Mouse (Mus musculus): ENCODE measurements around the gene Dctn1.
A peak's percentile ranks its signal among the peaks of the same experiment; 100 is the strongest.

Dctn1 gene

DNA sequence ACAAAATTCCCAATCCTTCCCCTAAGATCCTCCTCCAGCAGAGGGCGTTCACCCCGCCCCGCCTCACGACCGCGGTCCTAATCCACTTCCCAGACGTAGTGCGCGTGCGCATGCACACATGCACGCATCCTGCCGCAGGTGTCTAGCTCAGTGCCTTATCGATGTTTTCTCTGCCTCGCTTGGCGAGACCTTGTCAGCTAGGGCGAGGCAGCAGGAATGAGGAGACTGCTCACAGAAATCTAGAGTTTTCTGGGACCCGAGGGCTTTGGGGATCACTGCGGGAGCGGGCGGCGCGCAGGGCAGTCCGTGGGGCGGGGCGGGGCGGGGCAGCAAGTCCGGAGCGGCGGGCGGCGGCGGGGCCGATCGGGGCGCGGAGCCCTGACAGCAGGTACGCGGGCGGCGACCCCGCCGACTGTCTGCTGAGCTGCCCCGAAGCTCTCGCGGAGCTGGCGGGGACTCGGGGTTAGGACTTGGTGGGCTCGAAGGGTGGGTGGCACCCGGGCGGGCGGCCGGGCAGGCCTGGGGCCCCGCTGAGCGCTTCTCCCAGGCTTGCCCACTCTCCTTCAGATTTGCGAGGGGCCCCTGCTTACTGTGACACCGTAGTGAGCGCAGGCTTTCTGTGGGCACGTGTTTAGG is at the start of gene Dctn1:
TSS of gene Dctn1 (plus strand) at position 314 of the 636 bp plus-strand sequence.
- peak; percentile 95 for DNase-seq (ENCODE audit: low read depth)

DNA sequence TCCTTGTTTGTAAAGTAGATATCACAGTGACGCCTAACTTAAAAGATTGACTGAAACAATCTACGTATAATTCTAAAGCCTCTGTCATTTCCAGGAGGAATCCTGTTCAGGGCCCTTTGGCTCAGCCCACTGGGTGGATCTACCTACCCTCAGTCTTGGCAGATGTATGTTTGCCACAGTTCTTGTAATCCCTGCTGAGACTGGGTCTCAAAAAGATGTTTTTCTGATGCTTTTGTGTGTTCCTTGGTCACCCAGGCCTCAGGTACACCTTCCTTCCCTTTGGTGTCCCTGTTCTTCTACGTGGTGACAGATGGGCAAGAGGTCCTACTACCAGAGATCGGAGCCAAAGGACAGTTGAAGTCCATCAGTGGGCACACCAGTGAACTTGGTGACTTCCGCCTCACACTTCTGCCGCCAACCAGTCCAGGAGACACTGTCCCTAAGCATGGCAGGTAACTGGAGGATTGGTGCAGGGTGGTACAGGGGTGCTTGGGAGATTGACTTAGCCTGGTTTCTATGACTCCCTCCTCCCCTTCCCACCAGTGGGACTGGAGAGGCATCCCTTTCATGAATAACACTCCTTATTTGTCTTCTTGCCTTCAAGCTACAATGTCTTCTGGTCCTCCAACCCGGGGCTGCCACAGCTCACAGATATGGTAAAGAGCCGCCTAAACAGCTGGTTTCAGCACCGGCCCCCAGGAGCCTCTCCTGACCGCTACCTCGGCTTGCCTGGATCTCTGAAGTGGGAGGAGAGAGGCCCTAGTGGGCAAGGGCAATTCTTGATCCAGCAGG is 49.2 kb upstream of the Dctn1 start:
- no peak for DNase-seq (ENCODE audit: low read depth)

DNA sequence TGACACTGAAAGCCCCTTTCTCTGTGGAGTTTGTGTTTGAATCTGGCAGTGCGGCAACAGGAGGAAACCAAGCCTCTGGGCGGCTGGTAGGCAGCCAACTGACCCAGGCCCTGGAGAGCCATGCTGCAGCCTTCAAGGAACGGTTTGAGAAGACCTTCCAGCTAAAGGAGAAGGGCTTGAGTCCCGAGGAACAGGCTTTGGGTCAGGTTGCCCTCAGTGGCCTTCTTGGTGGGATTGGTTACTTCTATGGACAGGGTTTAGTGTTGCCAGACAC is 48.6 kb upstream of the Dctn1 start:
- DNase-seq (ENCODE audit: low read depth): no peak

DNA sequence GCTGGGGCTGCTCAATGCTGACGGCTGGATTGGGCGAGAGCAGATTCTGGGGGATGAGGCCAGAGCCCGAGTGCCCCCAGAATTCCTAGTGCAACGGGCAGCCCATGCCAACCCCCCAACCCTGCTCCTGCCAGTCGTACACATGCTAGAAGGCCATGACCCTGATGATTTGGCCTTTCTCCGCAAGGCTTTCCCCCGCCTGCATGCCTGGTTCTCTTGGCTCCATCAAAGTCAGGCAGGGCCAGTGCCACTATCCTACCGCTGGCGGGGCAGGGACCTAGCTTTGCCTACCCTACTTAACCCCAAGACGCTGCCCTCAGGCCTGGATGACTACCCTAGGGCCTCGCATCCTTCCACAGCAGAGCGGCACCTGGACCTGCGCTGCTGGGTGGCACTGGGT is 48.1 kb upstream of the Dctn1 start:
- no peak for DNase-seq (ENCODE audit: low read depth)

DNA sequence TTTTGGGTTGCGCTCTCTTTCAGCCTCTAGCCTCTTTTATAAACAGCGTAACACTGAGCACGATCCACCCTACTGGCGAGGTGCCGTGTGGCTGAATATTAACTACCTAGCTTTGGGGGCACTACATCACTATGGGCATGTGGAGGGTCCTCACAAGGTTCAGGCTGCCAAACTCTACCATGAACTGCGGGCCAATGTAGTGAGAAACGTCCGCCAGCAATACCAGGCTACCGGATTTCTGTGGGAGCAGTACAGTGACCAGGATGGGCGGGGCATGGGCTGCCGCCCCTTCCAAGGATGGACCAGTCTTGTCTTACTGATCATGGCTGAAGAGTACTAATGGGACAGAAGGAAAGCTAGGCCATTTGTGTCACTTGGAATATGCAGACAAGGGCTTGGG is 47.4 kb upstream of the Dctn1 start:
- DNase-seq (ENCODE audit: low read depth): no peak

DNA sequence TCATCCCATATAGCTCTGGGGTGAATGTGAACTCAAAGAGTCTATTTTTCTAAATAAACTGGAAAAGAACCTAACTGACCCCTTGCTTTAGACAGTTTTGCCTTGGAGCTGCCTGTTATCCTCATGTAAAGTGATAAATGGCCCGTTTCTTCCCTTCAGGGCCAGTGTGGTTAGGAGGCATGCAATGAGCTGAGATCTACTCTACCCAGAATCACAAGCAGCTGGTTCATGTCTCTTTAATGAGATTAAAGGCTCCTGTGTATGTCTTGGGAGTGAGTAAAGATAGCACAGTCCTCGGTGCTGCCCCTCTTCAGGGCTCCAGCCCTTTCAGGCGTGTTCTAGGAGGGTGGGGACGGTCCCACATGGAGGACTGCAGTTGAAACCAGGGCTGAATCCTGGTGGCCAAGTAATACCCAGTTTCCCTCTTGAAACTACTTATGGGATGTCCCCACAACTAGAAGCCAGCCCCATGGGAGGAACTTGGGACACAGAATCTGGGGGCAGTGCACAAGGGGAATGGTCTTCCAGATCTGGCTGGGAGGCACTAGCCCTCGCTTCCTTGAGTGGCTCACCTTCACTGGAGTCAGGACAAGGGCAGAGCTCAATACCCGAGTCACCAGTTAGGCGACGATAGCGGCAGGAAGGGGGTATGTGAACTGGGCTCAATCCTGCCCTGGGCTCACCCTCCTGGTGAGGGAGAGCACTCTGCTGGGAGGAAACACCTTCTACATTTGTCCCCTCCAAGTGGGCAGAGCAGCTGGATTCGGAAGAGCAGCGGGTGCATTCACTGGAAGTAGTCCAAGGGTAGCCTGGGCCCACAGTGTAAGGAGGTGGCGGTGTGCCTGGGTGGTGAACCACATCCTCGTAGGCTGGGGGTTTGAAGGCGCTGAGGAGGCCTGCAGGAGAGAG is 46.6 kb upstream of the Dctn1 start:
- peak; percentile 90 for DNase-seq (ENCODE audit: low read depth)

DNA sequence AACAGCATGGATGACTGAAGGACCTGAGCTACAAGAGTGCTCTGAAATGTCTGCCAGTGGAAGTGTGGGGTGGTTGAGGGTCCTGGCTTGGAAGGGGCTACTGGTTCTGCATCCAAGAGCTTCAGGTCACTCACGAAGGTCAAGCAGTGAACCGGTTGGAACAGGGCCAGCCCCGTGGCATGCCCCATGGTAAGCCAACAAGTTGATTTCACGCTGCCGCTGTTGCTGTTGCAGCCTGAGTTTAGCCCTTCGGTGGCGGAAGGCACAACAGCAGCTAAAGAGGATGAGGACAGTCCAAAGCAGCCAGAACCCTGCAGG is 46.0 kb upstream of the Dctn1 start:
- DNase-seq (ENCODE audit: low read depth): no peak

DNA sequence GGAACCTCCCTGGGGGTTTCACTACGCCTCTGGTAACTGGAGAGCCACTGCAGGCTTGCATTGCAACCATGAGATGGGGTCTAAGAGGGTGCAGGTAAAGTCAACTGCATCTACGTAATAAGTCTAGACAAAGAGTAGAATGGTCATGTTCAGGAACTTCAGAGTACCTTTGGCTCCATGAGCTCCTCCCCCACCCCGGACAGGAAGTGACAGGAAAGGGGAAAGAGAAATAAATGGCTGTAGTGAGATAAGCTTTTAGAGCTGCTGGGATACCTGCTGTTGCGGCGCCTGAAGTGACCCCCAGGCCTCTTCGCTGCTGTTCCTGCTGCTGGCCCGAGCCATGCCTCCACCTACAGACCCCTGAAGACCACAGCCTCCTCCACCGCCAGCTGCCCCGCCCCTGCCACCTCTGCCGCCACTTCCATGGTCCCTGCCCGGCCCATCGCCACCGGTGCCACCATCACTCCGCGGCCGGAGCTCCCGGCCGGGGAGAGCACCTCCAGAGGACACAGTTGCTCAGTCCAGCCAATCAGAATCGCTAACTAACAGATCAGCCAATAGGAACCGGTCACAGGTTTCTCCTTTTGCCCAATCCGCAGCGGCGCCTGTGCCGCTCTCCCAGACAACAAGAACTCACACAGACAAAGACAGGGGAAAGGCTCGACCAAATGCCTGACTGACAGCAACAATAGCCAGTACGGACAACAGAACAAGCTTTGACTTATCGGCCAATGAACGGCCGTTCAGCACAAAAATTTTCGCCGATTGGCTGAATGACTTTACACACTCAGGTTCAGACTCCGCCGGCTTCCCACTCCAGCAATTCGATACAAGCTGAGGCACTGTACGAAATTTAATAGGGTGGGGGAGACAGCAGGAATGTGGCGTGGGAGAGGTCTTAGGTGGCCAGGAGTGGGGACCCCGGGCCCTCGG is 44.5 kb upstream of the Dctn1 start, which contains the start of gene Wbp1:
TSS of gene Wbp1 (minus strand) at position 630 of the 933 bp plus-strand sequence.
- peak; percentile 100 for DNase-seq (ENCODE audit: low read depth)

DNA sequence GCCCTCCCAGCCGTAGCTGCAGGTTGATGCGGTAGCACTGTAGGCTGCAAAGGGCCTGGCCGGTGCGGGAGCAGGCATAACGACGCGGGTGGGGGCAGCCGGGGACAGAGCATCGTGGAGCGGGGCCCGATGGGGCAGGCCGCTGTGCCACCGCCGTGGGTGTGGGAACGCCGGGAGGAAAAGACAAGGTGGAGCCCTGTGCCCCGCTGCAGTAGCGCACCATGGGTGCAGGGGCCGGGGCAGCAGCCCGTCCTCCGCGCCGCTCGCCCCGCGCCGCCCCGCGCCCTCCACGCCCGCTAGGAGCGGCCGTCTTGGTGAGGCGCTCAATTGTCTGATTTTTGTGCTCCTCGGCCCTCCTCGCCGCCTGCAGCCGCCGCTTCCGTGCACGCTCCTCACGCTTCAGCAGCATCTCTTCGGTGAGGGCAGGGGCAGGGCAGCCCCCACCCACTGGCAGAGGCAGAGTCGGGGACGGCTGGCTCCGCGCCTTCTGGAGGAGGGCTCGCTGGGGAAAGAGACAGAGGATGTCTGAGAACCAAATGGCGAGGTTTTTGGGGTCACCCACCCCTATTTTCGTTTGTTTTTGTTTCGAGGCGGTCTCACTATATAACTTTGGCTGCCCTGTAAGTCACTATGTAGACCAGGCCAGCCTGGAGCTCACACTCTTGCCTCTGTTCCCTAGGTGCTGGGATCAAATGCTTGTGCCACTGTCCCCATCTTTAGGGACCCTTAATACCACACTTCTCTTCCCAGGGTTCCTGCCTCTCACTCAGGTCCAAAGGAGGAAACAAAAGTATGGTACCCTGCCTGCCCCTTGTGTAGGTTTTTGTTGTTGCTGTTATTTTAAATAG is 43.6 kb upstream of the Dctn1 start:
- no peak for DNase-seq (ENCODE audit: low read depth)

DNA sequence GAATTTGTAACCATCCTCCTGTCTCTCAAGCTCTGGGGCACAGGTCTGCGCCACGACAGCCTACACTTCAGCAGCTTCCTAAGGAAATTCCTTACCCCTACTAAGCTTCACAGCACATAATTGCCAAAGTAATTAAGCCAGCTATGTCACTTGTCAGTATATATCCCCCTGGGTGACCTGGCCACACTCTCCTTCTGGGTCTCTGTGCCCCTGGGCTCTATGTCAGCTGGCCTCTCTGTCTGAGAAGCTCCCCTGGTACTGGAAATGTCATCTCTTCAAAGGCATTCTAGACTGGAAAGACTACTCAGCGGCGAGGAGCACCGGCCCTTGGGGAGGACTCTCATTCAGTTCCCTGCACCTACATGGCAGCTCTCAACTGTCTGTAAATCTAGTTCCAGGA is 42.8 kb upstream of the Dctn1 start:
- DNase-seq (ENCODE audit: low read depth): no peak

DNA sequence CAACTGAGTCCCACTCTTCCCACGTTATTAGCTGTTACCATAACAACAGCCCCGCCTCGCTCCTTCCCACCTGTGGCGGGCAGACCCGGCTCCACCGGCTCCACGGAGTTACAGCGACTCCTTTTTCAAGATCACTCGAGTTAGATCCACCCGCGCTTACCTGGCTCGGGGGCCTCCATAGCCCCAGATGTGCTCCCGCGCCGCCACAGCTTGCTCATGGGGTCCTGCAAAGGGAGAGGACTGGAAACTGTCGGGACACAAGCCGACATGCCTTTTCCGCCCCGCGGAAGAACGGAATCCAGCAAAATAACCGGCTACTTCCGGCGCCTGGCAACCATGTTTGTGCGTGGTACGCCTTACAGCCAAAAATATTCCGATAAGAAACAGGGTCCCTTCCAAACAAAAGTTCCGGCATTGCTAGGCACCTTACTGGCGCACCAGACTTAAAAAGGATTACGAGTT is 40.8 kb upstream of the Dctn1 start:
- DNase-seq (ENCODE audit: low read depth): peak; percentile 99

DNA sequence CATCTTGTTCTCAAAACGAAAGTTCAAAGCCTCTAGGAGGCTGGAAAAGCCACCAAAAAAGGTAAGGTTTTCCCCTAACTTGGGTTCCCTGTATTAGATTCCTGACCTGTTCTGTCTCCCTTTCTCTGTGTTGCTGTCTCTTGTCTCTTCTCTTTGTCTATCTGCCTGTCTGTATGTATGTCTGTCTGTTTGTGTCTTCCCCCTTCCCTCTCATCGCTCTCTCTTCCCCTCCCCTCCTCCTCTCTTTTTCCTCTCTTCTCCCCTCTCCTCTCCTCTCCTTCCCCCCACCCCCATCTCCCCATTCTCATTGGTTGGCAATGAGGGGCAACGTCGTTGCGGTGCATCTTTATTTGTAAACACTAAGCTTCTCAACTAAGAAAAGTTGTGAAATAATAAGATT is 40.4 kb upstream of the Dctn1 start, which contains the start of gene Ino80b:
TSS of gene Ino80b (minus strand) at position 101 of the 400 bp plus-strand sequence.
- no peak for DNase-seq (ENCODE audit: low read depth)

DNA sequence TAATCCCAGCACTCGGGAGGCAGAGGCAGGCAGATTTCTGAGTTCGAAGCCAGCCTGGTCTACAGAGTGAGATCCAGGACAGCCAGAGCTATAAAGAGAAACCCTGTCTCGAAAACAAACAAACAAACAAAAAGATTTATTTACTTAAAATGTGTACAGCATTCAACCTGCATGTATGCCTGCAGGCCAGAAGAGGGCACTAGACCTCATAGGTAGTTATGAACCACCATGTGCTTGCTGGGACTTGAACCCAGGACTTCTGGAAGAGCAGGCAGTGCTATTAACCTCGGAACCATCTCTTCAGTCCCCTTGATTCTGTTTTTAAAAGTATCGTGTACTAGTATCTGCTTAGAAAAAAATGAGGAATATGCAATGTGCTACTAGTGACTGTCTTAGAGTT is 38.3 kb upstream of the Dctn1 start:
- DNase-seq (ENCODE audit: low read depth): no peak

DNA sequence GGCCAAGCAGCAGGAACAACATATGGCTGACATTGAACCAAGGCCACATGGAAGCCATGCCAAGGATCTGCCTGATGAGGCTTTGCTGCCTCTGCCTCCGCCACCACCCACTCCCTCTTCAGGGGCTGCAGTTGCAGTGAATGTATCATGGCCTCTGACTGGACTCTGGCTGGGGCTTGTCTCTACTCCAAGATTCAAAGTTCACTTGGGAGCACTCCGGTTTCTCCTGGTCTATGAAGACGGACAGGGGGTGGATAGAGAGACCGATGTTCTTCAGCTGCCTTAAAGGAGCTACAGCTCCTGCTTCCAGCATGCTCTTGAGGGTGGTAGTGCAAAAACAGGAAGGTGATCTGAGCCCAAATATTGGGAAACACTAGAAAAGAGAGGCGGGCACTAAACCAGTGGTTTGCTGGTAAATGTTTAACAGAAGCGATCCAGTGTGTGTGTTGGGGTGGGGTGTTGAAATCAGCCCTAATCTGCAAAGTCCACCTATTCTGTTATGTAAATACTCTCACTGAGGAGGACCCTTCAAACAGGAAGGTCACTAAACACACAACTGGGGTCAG is 34.2 kb upstream of the Dctn1 start:
- DNase-seq (ENCODE audit: low read depth): peak; percentile 90

DNA sequence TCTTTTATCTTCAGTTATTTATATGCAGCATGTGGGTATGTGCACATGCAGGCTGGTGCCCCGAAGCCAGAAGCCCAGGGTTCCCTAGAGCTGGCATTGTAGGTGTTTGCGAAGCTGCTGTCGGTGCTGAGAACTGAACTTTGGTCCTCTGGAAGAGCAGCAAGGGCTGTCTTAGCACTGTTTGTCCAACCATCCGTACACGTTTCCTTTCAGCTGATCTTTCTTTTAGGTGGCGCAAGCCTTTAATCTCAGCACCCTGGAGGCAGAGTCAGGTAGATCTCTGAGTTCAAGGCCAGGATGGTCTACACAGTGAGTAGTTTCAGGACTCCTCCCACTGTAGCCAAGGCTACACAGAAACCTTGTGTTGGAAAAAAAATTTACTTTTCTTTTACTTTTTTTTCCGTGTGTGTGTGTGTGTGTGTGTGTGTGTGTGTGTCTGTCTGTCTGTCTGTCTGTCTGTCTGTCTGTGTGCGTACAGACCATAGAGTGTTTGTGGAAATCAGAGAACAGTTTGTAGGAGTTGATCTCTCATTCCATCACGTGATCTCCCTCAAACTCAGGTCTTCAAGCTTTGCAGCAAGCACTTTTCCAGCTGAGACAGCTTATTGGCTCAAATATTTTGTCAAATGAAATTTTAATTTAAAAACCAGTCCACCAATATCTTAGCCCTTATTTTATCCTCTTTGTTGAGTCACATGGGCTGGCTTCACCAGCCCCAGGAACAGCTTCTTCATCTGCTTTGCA is 33.4 kb upstream of the Dctn1 start:
- DNase-seq (ENCODE audit: low read depth): peak; percentile 38

DNA sequence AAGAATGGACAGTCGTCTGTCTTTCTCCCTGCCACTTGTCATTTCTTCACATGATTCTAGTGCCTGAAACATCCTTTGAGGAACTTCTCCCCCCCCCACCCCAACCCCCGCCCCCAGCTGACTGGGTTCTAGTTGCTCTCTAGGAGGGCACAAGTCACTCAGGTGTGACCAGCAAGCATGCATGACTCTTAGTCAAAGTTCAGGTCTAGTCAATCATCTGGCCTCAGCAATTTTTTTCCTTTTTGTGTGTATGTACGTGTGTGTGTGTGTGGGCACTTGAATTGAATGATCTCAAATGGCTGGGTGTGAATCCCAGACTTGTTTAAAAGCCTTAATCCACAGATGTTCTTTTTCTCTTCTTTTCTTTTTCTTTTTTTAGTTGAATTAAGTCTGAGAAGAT is 31.5 kb upstream of the Dctn1 start:
- no peak for DNase-seq (ENCODE audit: low read depth)

DNA sequence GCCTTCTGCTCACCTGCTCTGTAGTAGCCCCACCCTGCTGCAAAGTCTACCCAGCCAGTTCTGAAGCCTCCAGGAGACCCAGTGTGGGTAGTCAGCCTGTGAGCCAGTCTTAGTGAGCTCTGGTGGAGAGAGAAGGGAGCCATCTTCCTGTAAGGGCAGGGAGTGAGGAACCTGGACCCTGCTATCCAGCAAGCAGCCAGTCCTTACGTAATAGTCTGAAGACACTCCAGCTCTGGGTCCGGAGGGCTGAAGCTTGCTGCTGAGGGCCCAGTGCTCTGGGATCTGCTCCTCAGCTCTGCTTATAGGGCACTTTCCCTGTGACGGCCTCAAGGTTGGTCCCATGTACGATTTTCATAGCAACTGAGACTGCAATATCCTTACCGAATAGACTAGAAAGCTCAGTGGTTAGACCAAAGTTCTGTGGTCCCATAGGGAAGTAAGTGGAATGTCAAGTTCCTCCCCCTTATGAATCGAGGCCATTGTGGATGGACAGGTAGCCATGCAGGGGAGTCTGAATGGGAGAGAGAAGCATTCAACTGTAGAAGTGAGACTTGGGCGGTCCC is 30.7 kb upstream of the Dctn1 start, which contains the start of gene Rtkn:
TSS of gene Rtkn (plus strand) at position 513 of the 563 bp plus-strand sequence.
- DNase-seq (ENCODE audit: low read depth): no peak

DNA sequence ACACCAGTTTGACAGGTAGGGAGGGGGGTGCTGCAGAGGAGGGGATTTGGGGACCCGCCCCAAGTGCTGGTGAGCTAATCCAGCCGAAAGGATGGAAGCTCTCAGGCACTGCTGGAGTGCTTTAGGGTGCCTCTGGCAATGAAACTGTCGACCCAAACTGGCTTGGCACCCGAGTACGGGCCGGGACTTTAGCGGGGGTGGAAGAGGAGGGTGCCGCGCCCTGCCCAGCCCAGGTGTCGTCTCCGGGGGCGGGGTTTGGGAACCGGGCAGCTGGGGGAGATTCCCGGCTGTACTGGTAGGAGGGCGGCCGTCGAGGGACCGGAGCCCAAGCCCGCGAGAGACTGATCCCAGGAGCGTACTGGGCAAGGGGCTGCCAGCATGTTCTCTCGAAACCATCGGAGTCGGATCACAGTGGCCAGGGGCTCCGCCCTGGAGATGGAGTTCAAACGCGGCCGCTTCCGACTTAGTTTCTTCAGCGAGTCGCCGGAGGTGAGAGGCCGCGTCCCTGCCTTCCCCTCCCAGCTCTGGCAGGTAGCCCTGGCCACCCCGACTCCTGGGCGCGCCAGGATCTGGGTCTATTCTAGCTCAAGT is 30.1 kb upstream of the Dctn1 start:
- DNase-seq (ENCODE audit: low read depth): no peak

Measured in 416B (cell line).